Mouse (Mus musculus): ENCODE results near the gene Dock1. TPM values are rescaled to one million over a fixed set of nuclear protein-coding genes. Genes with fewer than 3 reads are reported as not detected.
A peak's percentile ranks its signal among the peaks of the same experiment; 100 is the strongest.

Dock1 gene
- total RNA-seq, 1 experiment = 24.3 TPM

DNA sequence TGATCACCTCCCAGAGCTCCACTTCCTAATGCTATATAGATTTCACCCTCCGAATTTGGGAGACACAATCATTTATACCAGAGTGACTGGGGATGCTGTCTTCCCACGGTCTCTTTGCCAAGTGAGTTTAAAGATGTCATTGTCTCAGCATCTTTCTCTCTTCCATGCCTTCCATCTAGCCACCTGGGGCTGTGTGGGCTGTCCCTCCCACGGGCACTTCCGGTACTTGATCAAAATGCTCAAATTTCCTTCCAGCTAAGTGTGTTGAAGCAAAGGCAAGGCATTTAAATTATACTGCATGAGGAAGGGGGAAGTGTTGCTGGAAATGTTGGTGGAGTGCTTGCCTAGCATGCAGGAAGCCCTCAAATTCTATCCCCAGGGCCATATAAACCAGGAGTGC lies 388.6 kb downstream of the Dock1 start:
- TF ChIP-seq ZC3H11A (IDR thresholded peaks at IDR 0.05; ENCODE audit: borderline replicate concordance, low read depth, low read length) (no peak), MAFK (IDR thresholded peaks at IDR 0.05; ENCODE audit: insufficient read depth, low read depth, low read length) (no peak), HCFC1 (IDR thresholded peaks at IDR 0.05; ENCODE audit: borderline replicate concordance, insufficient read depth, low read length) (no peak), CHD2 (IDR thresholded peaks at IDR 0.05; ENCODE audit: low read depth, low read length) (no peak), ZNF384 (IDR thresholded peaks at IDR 0.05; ENCODE audit: low read depth, low read length) (no peak)
- Histone ChIP-seq H3K4me3 (ENCODE audit: insufficient read depth in 1 of 2, low read depth in 1 of 2, low read length in 2 of 2, poor library complexity in 1 of 2, severe bottlenecking in 1 of 2) (no peak overlapping the region), H3K9ac (ENCODE audit: insufficient read depth, low read depth, low read length, poor library complexity, severe bottlenecking) (no peak overlapping the region), H3K9me3 (ENCODE audit: control insufficient read depth, insufficient read depth, low read depth, low read length) (no peaks in the 10 kb centered on the region), H3K27ac (ENCODE audit: insufficient read depth, low read depth, low read length, poor library complexity, severe bottlenecking) (no peak overlapping the region), H3K4me1 (ENCODE audit: control insufficient read depth in 2 of 2, insufficient read depth in 2 of 2, low read length in 2 of 2, poor library complexity in 1 of 2) (no peaks in the 10 kb centered on the region), H3K36me3 (ENCODE audit: control insufficient read depth, insufficient read depth, low read length, poor library complexity, severe bottlenecking) (no peaks in the 10 kb centered on the region)
- in situ Hi-C loops (cut with MboI; ENCODE audit: low sequenced_read_pairs in 2 of 2, unreplicated experiment in 2 of 2) = no loop called here
- DNase-seq (ENCODE audit: low read depth, low spot score) = no peak

DNA sequence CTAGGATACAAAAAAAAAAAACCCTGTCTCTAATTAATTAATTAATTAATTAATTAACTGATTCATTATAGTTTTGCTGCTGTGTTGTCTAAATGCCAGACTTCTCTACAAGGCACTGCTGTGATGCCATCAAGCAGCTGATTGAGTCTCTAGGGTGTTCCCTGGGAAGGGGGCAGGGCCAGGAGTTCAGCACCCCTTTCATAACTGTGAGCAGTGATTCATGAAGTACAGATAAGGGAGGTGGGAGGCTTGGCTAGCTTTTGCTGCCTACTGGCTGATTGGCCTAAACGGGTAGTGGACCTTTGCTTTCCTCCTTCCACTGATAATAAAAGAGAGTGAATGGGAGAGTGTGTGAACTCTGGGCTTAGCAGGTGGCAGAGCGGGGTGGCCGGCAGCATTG lies 389.1 kb downstream of the Dock1 start:
- TF ChIP-seq HCFC1 (IDR thresholded peaks at IDR 0.05; ENCODE audit: borderline replicate concordance, insufficient read depth, low read length) (no peak), ZNF384 (IDR thresholded peaks at IDR 0.05; ENCODE audit: low read depth, low read length) (no peak), ZC3H11A (IDR thresholded peaks at IDR 0.05; ENCODE audit: borderline replicate concordance, low read depth, low read length) (no peak), MAFK (IDR thresholded peaks at IDR 0.05; ENCODE audit: insufficient read depth, low read depth, low read length) (no peak), CHD2 (IDR thresholded peaks at IDR 0.05; ENCODE audit: low read depth, low read length) (no peak)
- Histone ChIP-seq H3K9me3 (ENCODE audit: control insufficient read depth, insufficient read depth, low read depth, low read length) (no peaks in the 10 kb centered on the region), H3K9ac (ENCODE audit: insufficient read depth, low read depth, low read length, poor library complexity, severe bottlenecking) (no peak overlapping the region), H3K4me1 (ENCODE audit: control insufficient read depth in 2 of 2, insufficient read depth in 2 of 2, low read length in 2 of 2, poor library complexity in 1 of 2) (no peaks in the 10 kb centered on the region), H3K4me3 (ENCODE audit: insufficient read depth in 1 of 2, low read depth in 1 of 2, low read length in 2 of 2, poor library complexity in 1 of 2, severe bottlenecking in 1 of 2) (no peak overlapping the region), H3K36me3 (ENCODE audit: control insufficient read depth, insufficient read depth, low read length, poor library complexity, severe bottlenecking) (no peaks in the 10 kb centered on the region), H3K27ac (ENCODE audit: insufficient read depth, low read depth, low read length, poor library complexity, severe bottlenecking) (no peak overlapping the region)
- DNase-seq (ENCODE audit: low read depth, low spot score) = no peak
- in situ Hi-C loops (cut with MboI; ENCODE audit: low sequenced_read_pairs in 2 of 2, unreplicated experiment in 2 of 2) = no loop called here

DNA sequence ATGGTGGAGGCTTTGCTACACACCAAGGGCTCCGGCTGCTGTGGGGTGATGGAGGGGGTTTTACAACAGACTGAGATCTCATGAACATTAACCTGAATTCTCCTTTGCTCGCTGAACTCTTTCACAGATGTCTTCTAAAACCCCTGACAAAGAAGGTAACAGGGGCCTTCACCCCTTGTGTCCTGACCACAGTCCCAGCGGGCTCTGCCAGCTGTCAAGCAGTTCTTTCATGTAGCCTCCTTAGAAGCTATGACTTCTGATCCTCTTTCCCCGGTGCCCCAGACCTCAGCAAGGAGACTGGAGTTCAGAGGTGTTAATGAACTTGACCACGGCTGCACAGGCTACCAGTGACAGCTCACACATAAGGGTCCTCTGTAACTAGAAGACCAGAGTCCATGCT lies 393.4 kb downstream of the Dock1 start:
- no peaks in the 10 kb centered on the region for H3K36me3 ChIP-seq (ENCODE audit: control insufficient read depth, insufficient read depth, low read length, poor library complexity, severe bottlenecking)
- peaks cover 0 to 7% of the 10 kb centered on the region in 2 experiments; a peak in 2 of 4 replicates for H3K4me1 ChIP-seq (ENCODE audit: control insufficient read depth in 2 of 2, insufficient read depth in 2 of 2, low read length in 2 of 2, poor library complexity in 1 of 2)
- in situ Hi-C loops (cut with MboI; ENCODE audit: low sequenced_read_pairs in 2 of 2, unreplicated experiment in 2 of 2) = no loop called here
- DNase-seq (ENCODE audit: low read depth, low spot score) = no peak
- no peak overlapping the region for H3K27ac ChIP-seq (ENCODE audit: insufficient read depth, low read depth, low read length, poor library complexity, severe bottlenecking)
- no peaks in the 10 kb centered on the region for H3K9me3 ChIP-seq (ENCODE audit: control insufficient read depth, insufficient read depth, low read depth, low read length)
- H3K4me3 ChIP-seq (ENCODE audit: insufficient read depth in 1 of 2, low read depth in 1 of 2, low read length in 2 of 2, poor library complexity in 1 of 2, severe bottlenecking in 1 of 2) = no peak overlapping the region
- TF ChIP-seq ZC3H11A (IDR thresholded peaks at IDR 0.05; ENCODE audit: borderline replicate concordance, low read depth, low read length) = no peak
- TF ChIP-seq ZNF384 (IDR thresholded peaks at IDR 0.05; ENCODE audit: low read depth, low read length) = no peak
- no peak for TF ChIP-seq MAFK (IDR thresholded peaks at IDR 0.05; ENCODE audit: insufficient read depth, low read depth, low read length)
- TF ChIP-seq HCFC1 (IDR thresholded peaks at IDR 0.05; ENCODE audit: borderline replicate concordance, insufficient read depth, low read length) = no peak
- TF ChIP-seq CHD2 (IDR thresholded peaks at IDR 0.05; ENCODE audit: low read depth, low read length) = no peak
- no peak overlapping the region for H3K9ac ChIP-seq (ENCODE audit: insufficient read depth, low read depth, low read length, poor library complexity, severe bottlenecking)

DNA sequence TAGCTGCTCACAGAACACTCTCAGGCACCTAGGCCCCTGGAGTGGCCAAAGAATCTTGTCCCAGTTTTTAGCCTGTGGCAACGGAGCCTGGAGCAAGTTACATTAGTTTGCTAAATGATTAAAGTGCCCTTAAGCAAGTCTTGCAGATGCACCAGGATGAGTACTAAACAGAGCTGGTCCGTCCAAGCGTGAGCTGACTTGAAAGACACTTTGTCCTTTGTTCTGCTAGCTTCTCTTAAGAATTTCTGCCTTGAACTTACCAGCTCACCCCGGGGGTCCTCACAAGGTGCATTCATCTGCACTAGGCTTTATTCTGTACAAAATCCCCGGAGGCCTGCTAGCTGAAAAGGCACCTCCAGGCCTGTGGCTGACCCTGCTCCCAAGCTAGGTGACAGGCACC lies 394.8 kb downstream of the Dock1 start:
- H3K36me3 ChIP-seq (ENCODE audit: control insufficient read depth, insufficient read depth, low read length, poor library complexity, severe bottlenecking) = no peaks in the 10 kb centered on the region
- H3K9me3 ChIP-seq (ENCODE audit: control insufficient read depth, insufficient read depth, low read depth, low read length) = no peaks in the 10 kb centered on the region
- H3K4me1 ChIP-seq (ENCODE audit: control insufficient read depth in 2 of 2, insufficient read depth in 2 of 2, low read length in 2 of 2, poor library complexity in 1 of 2) = peaks cover 0 to 7% of the 10 kb centered on the region in 2 experiments; a peak in 2 of 4 replicates
- in situ Hi-C loops (cut with MboI; ENCODE audit: low sequenced_read_pairs in 2 of 2, unreplicated experiment in 2 of 2) = no loop called here
- H3K9ac ChIP-seq (ENCODE audit: insufficient read depth, low read depth, low read length, poor library complexity, severe bottlenecking) = no peak overlapping the region
- peak; percentile 62 for DNase-seq (ENCODE audit: low read depth, low spot score)
- no peak overlapping the region for H3K4me3 ChIP-seq (ENCODE audit: insufficient read depth in 1 of 2, low read depth in 1 of 2, low read length in 2 of 2, poor library complexity in 1 of 2, severe bottlenecking in 1 of 2)
- no peak overlapping the region for H3K27ac ChIP-seq (ENCODE audit: insufficient read depth, low read depth, low read length, poor library complexity, severe bottlenecking)
- TF ChIP-seq MAFK (IDR thresholded peaks at IDR 0.05; ENCODE audit: insufficient read depth, low read depth, low read length) (no peak), CHD2 (IDR thresholded peaks at IDR 0.05; ENCODE audit: low read depth, low read length) (no peak), ZNF384 (IDR thresholded peaks at IDR 0.05; ENCODE audit: low read depth, low read length) (no peak), ZC3H11A (IDR thresholded peaks at IDR 0.05; ENCODE audit: borderline replicate concordance, low read depth, low read length) (no peak), HCFC1 (IDR thresholded peaks at IDR 0.05; ENCODE audit: borderline replicate concordance, insufficient read depth, low read length) (no peak)

DNA sequence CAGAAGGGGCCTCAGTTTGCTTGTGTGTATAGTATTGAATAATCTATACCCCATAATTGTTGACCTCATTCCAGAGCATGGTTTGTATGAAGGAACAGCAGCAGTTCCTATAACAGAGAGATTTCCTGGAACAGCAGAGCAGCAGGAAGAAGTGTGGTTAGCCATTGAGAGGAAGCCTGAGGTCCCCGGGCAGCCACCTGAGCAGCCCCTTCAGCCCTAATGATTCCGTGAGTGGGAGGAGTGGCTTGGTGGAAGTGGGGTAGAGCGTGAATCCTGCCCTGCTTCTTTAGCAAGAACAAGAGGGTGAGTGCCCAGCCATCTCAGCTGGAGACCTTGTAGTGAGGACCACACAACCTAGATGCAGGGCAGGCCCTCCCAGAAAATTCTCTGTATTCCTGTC lies 398.4 kb downstream of the Dock1 start:
- TF ChIP-seq ZNF384 (IDR thresholded peaks at IDR 0.05; ENCODE audit: low read depth, low read length) = no peak
- TF ChIP-seq ZC3H11A (IDR thresholded peaks at IDR 0.05; ENCODE audit: borderline replicate concordance, low read depth, low read length) = no peak
- TF ChIP-seq HCFC1 (IDR thresholded peaks at IDR 0.05; ENCODE audit: borderline replicate concordance, insufficient read depth, low read length) = no peak
- no peak for TF ChIP-seq MAFK (IDR thresholded peaks at IDR 0.05; ENCODE audit: insufficient read depth, low read depth, low read length)
- TF ChIP-seq CHD2 (IDR thresholded peaks at IDR 0.05; ENCODE audit: low read depth, low read length) = no peak
- H3K4me1 ChIP-seq (ENCODE audit: control insufficient read depth in 2 of 2, insufficient read depth in 2 of 2, low read length in 2 of 2, poor library complexity in 1 of 2) = peaks cover 0 to 7% of the 10 kb centered on the region in 2 experiments; a peak in 2 of 4 replicates
- H3K36me3 ChIP-seq (ENCODE audit: control insufficient read depth, insufficient read depth, low read length, poor library complexity, severe bottlenecking) = no peaks in the 10 kb centered on the region
- no peak overlapping the region for H3K4me3 ChIP-seq (ENCODE audit: insufficient read depth in 1 of 2, low read depth in 1 of 2, low read length in 2 of 2, poor library complexity in 1 of 2, severe bottlenecking in 1 of 2)
- DNase-seq (ENCODE audit: low read depth, low spot score) = no peak
- H3K9me3 ChIP-seq (ENCODE audit: control insufficient read depth, insufficient read depth, low read depth, low read length) = no peaks in the 10 kb centered on the region
- H3K27ac ChIP-seq (ENCODE audit: insufficient read depth, low read depth, low read length, poor library complexity, severe bottlenecking) = no peak overlapping the region
- in situ Hi-C loops (cut with MboI; ENCODE audit: low sequenced_read_pairs in 2 of 2, unreplicated experiment in 2 of 2) = no loop called here
- H3K9ac ChIP-seq (ENCODE audit: insufficient read depth, low read depth, low read length, poor library complexity, severe bottlenecking) = no peak overlapping the region

Measured in ES-E14 (cell line).